Mouse (Mus musculus): ENCODE measurements around the gene Pitpnb. TPM values are rescaled to one million over a fixed set of nuclear protein-coding genes. Genes with fewer than 3 reads are reported as not detected.

Pitpnb gene
- polyA plus RNA-seq, 1 experiment from 2014 or later = 78.8 TPM

- peaks cover 38% of the 10 kb centered on the region for H3K27me3 ChIP-seq (ENCODE audit: control insufficient read depth, insufficient read depth, low read length)
- no peak for ATAC-seq (replicated peaks; ENCODE audit: insufficient number of reproducible peaks, low FRiP score, low TSS enrichment)
- H3K4me2 ChIP-seq = peak overlapping the region; percentile 97
- H3K9me3 ChIP-seq (replicated peaks; ENCODE audit: control insufficient read depth, low read length) = no peaks in the 10 kb centered on the region
- H3K4me1 ChIP-seq (ENCODE audit: control insufficient read depth, insufficient read depth, low read length) = peaks cover 44% of the 10 kb centered on the region
- 0 out of 2 replicates have a peak, but pooled peaks cover 3% of the 10 kb centered on the region for H3K36me3 ChIP-seq (ENCODE audit: control insufficient read depth, insufficient read depth, low read length)
- peak overlapping the region; percentile 88 for H3K9ac ChIP-seq (ENCODE audit: low read depth, low read length)
- WGBS (ENCODE audit: insufficient replicate concordance) = 1% methylated on average over 63 of the region's 63 CpGs
- no peak overlapping the region for H3K27ac ChIP-seq (ENCODE audit: low read depth, low read length)
- H3K4me3 ChIP-seq (ENCODE audit: low read depth, low read length) = peak overlapping the region; percentile 77
These were observed 87.9 kb downstream of the Pitpnb start for GRCm38 (mm10) chr5:111418202-111419120.

GRCm38 (mm10) chr5:111419121-111419881 lies 88.7 kb downstream of the Pitpnb start:
- H3K9me3 ChIP-seq (replicated peaks; ENCODE audit: control insufficient read depth, low read length) = no peaks in the 10 kb centered on the region
- H3K36me3 ChIP-seq (ENCODE audit: control insufficient read depth, insufficient read depth, low read length) = 0 out of 2 replicates have a peak, but pooled peaks cover 3% of the 10 kb centered on the region
- H3K9ac ChIP-seq (ENCODE audit: low read depth, low read length) = peak overlapping the region; percentile 88; the same call in 1 of the 2 replicates
- WGBS (ENCODE audit: insufficient replicate concordance) = 8% methylated on average over 41 of the region's 42 CpGs
- peaks cover 37% of the 10 kb centered on the region for H3K27me3 ChIP-seq (ENCODE audit: control insufficient read depth, insufficient read depth, low read length)
- H3K27ac ChIP-seq (ENCODE audit: low read depth, low read length) = no peak overlapping the region
- H3K4me1 ChIP-seq (ENCODE audit: control insufficient read depth, insufficient read depth, low read length) = peaks cover 43% of the 10 kb centered on the region
- peak overlapping the region; percentile 77 for H3K4me3 ChIP-seq (ENCODE audit: low read depth, low read length)
- ATAC-seq (replicated peaks; ENCODE audit: insufficient number of reproducible peaks, low FRiP score, low TSS enrichment) = no peak
- peak overlapping the region; percentile 97 for H3K4me2 ChIP-seq

DNA sequence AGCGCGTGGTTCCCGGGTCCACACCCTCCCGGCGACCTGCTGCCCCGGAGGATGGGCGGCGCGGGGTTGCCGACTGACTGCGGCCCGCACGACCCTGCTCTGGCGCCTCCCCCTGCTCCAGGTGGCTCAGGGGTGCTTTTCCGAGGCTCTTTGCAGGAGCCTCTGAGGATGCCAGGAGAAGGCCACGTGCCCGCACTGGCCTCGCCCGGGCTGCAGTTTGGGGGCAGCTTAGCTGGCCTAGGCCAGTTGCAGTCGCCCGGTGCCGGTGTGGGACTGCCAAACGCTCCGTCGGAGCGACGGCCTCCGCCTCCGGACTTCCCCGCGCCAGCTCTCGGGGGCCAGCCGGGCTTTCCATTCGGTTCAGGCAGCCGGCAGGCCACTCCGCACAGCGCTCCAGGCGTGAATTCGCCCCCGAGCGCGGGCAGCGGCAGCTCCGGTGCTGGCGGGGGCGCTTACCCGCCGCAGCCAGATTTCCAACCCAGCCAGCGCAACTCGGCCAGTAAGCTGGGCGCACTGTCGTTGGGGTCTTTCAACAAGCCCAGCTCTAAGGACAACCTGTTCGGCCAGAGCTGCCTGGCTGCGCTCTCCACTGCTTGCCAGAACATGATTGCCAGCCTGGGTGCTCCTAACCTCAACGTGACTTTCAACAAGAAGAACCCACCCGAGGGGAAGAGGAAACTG lies 89.6 kb downstream of the Pitpnb start:
- Histone ChIP-seq H3K4me1 (ENCODE audit: control insufficient read depth, insufficient read depth, low read length) (peaks cover 43% of the 10 kb centered on the region), H3K4me2 (peak overlapping the region; percentile 97), H3K9me3 (replicated peaks; ENCODE audit: control insufficient read depth, low read length) (no peaks in the 10 kb centered on the region), H3K9ac (ENCODE audit: low read depth, low read length) (peak overlapping the region; percentile 56; the same call in 1 of the 2 replicates), H3K36me3 (ENCODE audit: control insufficient read depth, insufficient read depth, low read length) (0 out of 2 replicates have a peak, but pooled peaks cover 3% of the 10 kb centered on the region), H3K4me3 (ENCODE audit: low read depth, low read length) (peak overlapping the region; percentile 77), H3K27ac (ENCODE audit: low read depth, low read length) (no peak overlapping the region), H3K27me3 (ENCODE audit: control insufficient read depth, insufficient read depth, low read length) (peaks cover 34% of the 10 kb centered on the region)
- 3% methylated on average over 56 of the region's 56 CpGs for whole genome bisulfite sequencing (ENCODE audit: insufficient replicate concordance)
- no peak for ATAC-seq (replicated peaks; ENCODE audit: insufficient number of reproducible peaks, low FRiP score, low TSS enrichment)

DNA sequence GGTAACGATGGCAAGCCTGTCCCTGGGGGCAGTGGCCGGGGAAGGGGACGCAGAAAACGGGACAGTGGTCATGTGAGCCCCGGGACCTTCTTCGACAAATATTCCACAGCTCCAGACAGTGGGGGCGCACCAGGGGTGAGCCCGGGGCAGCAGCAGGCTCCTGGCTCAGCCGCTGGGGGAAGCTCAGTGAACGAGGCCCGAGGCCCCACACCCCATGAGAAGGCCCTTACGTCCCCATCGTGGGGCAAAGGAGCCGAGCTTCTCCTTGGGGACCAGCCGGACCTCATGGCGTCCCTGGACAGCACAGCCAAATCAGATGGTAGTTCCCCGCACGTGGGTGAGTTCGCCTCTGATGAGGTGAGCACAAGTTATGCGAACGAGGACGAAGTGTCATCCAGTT lies 90.3 kb downstream of the Pitpnb start:
- 0 out of 2 replicates have a peak, but pooled peaks cover 3% of the 10 kb centered on the region for H3K36me3 ChIP-seq (ENCODE audit: control insufficient read depth, insufficient read depth, low read length)
- no peak overlapping the region for H3K27ac ChIP-seq (ENCODE audit: low read depth, low read length)
- H3K4me3 ChIP-seq (ENCODE audit: low read depth, low read length) = peak overlapping the region; percentile 77
- 52% methylated on average over 22 of the region's 22 CpGs for WGBS (ENCODE audit: insufficient replicate concordance)
- peaks cover 34% of the 10 kb centered on the region for H3K27me3 ChIP-seq (ENCODE audit: control insufficient read depth, insufficient read depth, low read length)
- H3K4me2 ChIP-seq = peak overlapping the region; percentile 97
- peaks cover 43% of the 10 kb centered on the region for H3K4me1 ChIP-seq (ENCODE audit: control insufficient read depth, insufficient read depth, low read length)
- ATAC-seq (replicated peaks; ENCODE audit: insufficient number of reproducible peaks, low FRiP score, low TSS enrichment) = no peak
- H3K9me3 ChIP-seq (replicated peaks; ENCODE audit: control insufficient read depth, low read length) = no peaks in the 10 kb centered on the region
- H3K9ac ChIP-seq (ENCODE audit: low read depth, low read length) = no peak overlapping the region

- H3K9ac ChIP-seq (ENCODE audit: low read depth, low read length) = no peak overlapping the region
- no peaks in the 10 kb centered on the region for H3K9me3 ChIP-seq (replicated peaks; ENCODE audit: control insufficient read depth, low read length)
- peaks cover 45% of the 10 kb centered on the region for H3K4me1 ChIP-seq (ENCODE audit: control insufficient read depth, insufficient read depth, low read length)
- WGBS (ENCODE audit: insufficient replicate concordance) = 72% methylated on average over 15 of the region's 15 CpGs
- H3K4me3 ChIP-seq (ENCODE audit: low read depth, low read length) = no peak overlapping the region
- H3K27me3 ChIP-seq (ENCODE audit: control insufficient read depth, insufficient read depth, low read length) = peaks cover 34% of the 10 kb centered on the region
- 0 out of 2 replicates have a peak, but pooled peaks cover 3% of the 10 kb centered on the region for H3K36me3 ChIP-seq (ENCODE audit: control insufficient read depth, insufficient read depth, low read length)
- no peak for ATAC-seq (replicated peaks; ENCODE audit: insufficient number of reproducible peaks, low FRiP score, low TSS enrichment)
- H3K4me2 ChIP-seq = peak overlapping the region; percentile 97; the same call in 1 of the 2 replicates
- H3K27ac ChIP-seq (ENCODE audit: low read depth, low read length) = no peak overlapping the region
These were observed 90.9 kb downstream of the Pitpnb start for GRCm38 (mm10) chr5:111421424-111421823.

GRCm38 (mm10) chr5:111422058-111422800 lies 91.7 kb downstream of the Pitpnb start:
- H3K4me3 ChIP-seq (ENCODE audit: low read depth, low read length) = no peak overlapping the region

DNA sequence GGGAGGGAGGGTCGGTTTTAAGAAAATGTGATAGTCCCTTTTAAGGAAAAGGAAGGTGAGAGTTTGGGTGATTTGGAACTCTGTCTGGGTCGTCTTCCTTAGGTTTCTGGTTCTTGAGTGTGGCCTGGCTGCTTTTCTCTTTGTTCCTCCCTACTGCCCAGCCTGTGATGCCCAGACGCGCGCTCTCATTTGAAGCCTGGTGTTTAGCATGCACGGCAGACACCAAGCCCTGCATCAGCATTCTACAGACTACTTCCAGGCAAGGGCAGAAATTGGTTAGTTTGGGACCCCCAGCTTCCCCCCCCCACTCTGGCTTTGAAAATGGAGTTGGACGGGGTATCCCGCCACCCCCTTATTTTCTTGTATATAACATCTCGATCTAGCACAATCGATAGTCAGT lies 92.4 kb downstream of the Pitpnb start:
- Histone ChIP-seq H3K4me2 (peak overlapping the region; percentile 9; the same call in 1 of the 2 replicates), H3K36me3 (ENCODE audit: control insufficient read depth, insufficient read depth, low read length) (0 out of 2 replicates have a peak, but pooled peaks cover 3% of the 10 kb centered on the region), H3K27me3 (ENCODE audit: control insufficient read depth, insufficient read depth, low read length) (peaks cover 34% of the 10 kb centered on the region), H3K4me1 (ENCODE audit: control insufficient read depth, insufficient read depth, low read length) (peaks cover 52% of the 10 kb centered on the region), H3K9ac (ENCODE audit: low read depth, low read length) (no peak overlapping the region), H3K27ac (ENCODE audit: low read depth, low read length) (no peak overlapping the region), H3K4me3 (ENCODE audit: low read depth, low read length) (no peak overlapping the region), H3K9me3 (replicated peaks; ENCODE audit: control insufficient read depth, low read length) (no peaks in the 10 kb centered on the region)
- 81% methylated on average over 10 of the region's 10 CpGs for WGBS (ENCODE audit: insufficient replicate concordance)
- ATAC-seq (replicated peaks; ENCODE audit: insufficient number of reproducible peaks, low FRiP score, low TSS enrichment) = no peak

More at GRCm38 (mm10) chr5:111422058-111422800, 91.7 kb downstream of the Pitpnb start:
- peak overlapping the region; percentile 7; the same call in 1 of the 2 replicates for H3K4me2 ChIP-seq
- H3K9ac ChIP-seq (ENCODE audit: low read depth, low read length) = no peak overlapping the region
- H3K9me3 ChIP-seq (replicated peaks; ENCODE audit: control insufficient read depth, low read length) = no peaks in the 10 kb centered on the region
- peaks cover 34% of the 10 kb centered on the region for H3K27me3 ChIP-seq (ENCODE audit: control insufficient read depth, insufficient read depth, low read length)
- 0 out of 2 replicates have a peak, but pooled peaks cover 3% of the 10 kb centered on the region for H3K36me3 ChIP-seq (ENCODE audit: control insufficient read depth, insufficient read depth, low read length)
- H3K4me1 ChIP-seq (ENCODE audit: control insufficient read depth, insufficient read depth, low read length) = peaks cover 52% of the 10 kb centered on the region
- 58% methylated on average over 8 of the region's 8 CpGs for WGBS (ENCODE audit: insufficient replicate concordance)
- ATAC-seq (replicated peaks; ENCODE audit: insufficient number of reproducible peaks, low FRiP score, low TSS enrichment) = no peak
- no peak overlapping the region for H3K27ac ChIP-seq (ENCODE audit: low read depth, low read length)

Measured in heart, embryonic 11.5 days (tissue).